Mouse (Mus musculus) olfactory bulb, adult 2 months (tissue): ENCODE data around the gene Gmeb1.

Source experiments
- CTCF ChIP-seq: fragments of 200-500 bp; IDR thresholded peaks from 2 replicates; pipeline ENCODE4 v1.5.1; 2012; ENCODE audit warnings: low read depth, mild to moderate bottlenecking, low read length, moderate library complexity; ENCODE audit not compliant: insufficient read depth
- POLR2A ChIP-seq: fragments of 200-500 bp; IDR thresholded peaks from 2 replicates; pipeline ENCODE4 v1.6.1; 2012; ENCODE audit warnings: mild to moderate bottlenecking, low read depth, low read length, moderate library complexity; ENCODE audit not compliant: insufficient read depth

DNA sequence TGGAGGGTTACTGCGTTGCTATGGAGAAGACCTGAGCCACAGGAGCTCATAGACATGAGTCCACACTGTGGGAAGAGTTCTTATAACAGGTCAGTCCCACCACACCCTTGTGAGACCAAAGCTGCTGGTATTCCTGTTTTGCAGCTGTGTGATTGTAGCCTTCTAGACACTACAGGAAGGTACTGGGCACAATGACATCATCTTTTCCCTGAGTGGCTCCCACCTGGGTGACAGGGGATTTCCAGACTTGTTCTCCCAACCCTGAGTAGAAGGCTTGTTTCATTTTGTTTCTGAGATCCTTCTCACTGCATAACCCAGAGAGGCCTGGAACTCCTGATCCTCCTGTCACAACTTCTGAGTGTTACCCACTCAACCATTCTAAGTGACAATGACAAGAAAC lies 38.4 kb upstream of the Gmeb1 start:
- TF ChIP-seq POLR2A (no peak), CTCF (no peak)
